Mouse (Mus musculus): ENCODE data around the gene Zfp449.

DNA sequence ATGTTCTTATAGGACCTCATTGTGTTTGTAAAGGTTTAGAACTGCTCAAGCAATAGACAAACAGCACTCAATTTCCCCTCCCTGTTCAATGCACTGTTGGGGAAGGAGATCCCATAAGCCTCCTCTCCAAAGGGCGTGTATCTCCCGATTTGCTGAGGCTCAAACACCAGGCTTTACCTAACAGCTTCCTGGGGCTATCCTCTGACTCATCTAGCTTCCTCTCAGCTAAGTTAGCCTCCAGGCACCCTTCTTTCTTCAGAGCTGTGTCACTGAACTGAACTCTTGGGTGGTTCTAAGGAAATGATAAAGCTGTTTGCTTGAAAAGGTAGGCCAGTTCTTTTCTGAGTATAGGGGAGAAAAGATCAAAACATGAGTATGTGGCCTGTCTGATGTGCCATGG, 23.5 kb upstream of the Zfp449 start:
- TF ChIP-seq CTCF (IDR thresholded peaks at IDR 0.05; ENCODE audit: low read depth, low read length) (no peak), POLR2A (IDR thresholded peaks at IDR 0.05; ENCODE audit: borderline replicate concordance, low read depth, low read length) (no peak)
